Mouse (Mus musculus): ENCODE measurements around the gene Vmn2r15. TPM values are rescaled to one million over a fixed set of nuclear protein-coding genes. Genes with fewer than 3 reads are reported as not detected.

Gene Vmn2r15
- not detected for total RNA-seq (2021)

- intact Hi-C loops (cut with DNase I): no loop called here
- no peak for DNase-seq
Measured at GRCm38 (mm10) chr5:109297544-109297943, at the start of gene Vmn2r15. Vmn2r15 (minus strand) TSS chr5:109297644.

- intact Hi-C loops (cut with DNase I): no loop called here
Measured at GRCm38 (mm10) chr5:109329862-109330261, 32.4 kb upstream of the Vmn2r15 start, which contains the start of gene Vmn2r16. Vmn2r16 (plus strand) TSS chr5:109330162.

GRCm38 (mm10) chr5:109294655-109295054 lies 2.8 kb downstream of the Vmn2r15 start:
- intact Hi-C loops (cut with DNase I): no loop called here
- DNase-seq: no peak

More at GRCm38 (mm10) chr5:109329862-109330261, 32.4 kb upstream of the Vmn2r15 start, which contains the start of gene Vmn2r16:
- DNase-seq: no peak

Other genes with a start within 250 kb of the Vmn2r15 start
- not detected for gene Vmn2r11, start 238.1 kb downstream of the Vmn2r15 start, total RNA-seq (2021)
- not detected for gene Vmn2r12, start 199.7 kb downstream of the Vmn2r15 start, total RNA-seq (2021)
- not detected for gene Vmn2r13, start 105.4 kb downstream of the Vmn2r15 start, total RNA-seq (2021)
- gene Vmn2r14, start 72.9 kb downstream of the Vmn2r15 start, total RNA-seq (2021): not detected
- not detected for gene Vmn2r16, start 32.5 kb upstream of the Vmn2r15 start, total RNA-seq (2021)
- gene Vmn2r17, start 122.0 kb upstream of the Vmn2r15 start, total RNA-seq (2021): not detected